Mouse (Mus musculus) monocyte, adult 5-6 weeks (primary cell): ENCODE data around the gene Prss48. TPM values are rescaled to one million over a fixed set of nuclear protein-coding genes. Genes with fewer than 3 reads are reported as not detected.

Experiments
- ATAC-seq: fragments of 153-309, 156-312 bp; replicated peaks from 2 replicates; pipeline ENCODE4 v1.8.0; 2017; ENCODE audit warnings: mild to moderate bottlenecking; ENCODE audit not compliant: low TSS enrichment, insufficient number of reproducible peaks, severe bottlenecking, poor library complexity, low FRiP score
- total RNA-seq: library from RNA; stranded (forward); fragments of 200-1000, 200-491, 200-594 nt; gene quantifications from 3 replicates; pipeline ENCODE4 v1.2.3, GENCODE M21; 2017

Gene Prss48
- total RNA-seq, 1 experiment from 2014 or later = not detected

DNA sequence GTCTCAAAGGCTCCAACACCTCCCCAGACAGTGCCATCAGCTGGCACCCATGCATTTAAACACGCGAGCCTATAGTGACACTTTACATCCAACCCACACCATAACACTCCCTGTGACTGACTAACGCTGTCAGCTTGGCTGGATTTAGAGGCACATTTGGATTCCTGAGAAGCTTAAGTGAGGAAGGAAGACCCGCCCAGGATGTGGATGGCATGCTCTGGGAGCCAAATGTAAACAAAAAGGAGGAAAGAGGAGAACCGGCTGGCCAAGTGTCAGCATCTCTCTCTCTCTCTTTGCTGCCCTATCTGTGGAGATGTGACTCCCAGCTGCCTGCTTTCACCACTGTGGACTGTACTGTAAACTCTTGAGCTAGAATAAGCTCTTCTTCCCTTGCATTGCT lies 41.2 kb downstream of the Prss48 start:
- no peak for ATAC-seq

DNA sequence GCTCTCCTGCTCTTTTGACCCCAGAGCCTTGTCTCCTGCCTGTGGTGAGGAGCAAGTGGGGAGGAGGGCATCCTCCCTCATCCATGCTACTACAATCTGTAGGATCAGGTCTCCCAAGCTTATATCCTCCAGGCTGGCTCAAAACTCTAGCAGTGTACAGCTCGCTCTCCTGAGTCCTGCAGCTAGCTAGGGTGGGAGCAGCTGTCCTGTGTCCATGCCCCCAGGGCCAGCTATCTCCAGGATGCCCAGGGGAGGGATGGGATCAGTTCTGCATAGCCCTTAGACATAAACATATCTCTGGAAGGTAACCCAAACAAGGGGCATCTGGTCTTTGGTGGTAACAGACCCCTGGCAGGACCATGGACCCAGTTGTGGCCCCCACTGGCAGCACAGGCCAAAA lies 42.6 kb downstream of the Prss48 start:
- no peak for ATAC-seq

GRCm38 (mm10) chr3:85955704-85956103 lies 46.6 kb downstream of the Prss48 start:
- ATAC-seq = no peak

GRCm38 (mm10) chr3:85955269-85955668 lies 47.0 kb downstream of the Prss48 start:
- no peak for ATAC-seq

GRCm38 (mm10) chr3:85952696-85953283 lies 49.5 kb downstream of the Prss48 start:
- no peak for ATAC-seq

GRCm38 (mm10) chr3:85950914-85951313 lies 51.4 kb downstream of the Prss48 start:
- ATAC-seq = no peak

Other genes with a start within 250 kb of the Prss48 start
- 0.38 to 0.43 TPM (median 0.39 TPM) in 3 replicates for gene Fam160a1, start 185.2 kb downstream of the Prss48 start, total RNA-seq
- gene Glt28d2, start 115.0 kb downstream of the Prss48 start, total RNA-seq = 0.43 TPM in 1 of 3 replicates, not detected in the others
- gene Gm37240, start 115.0 kb downstream of the Prss48 start, total RNA-seq = 0.97 TPM in 1 of 3 replicates, not detected in the others
- gene Sh3d19, start 31.4 kb downstream of the Prss48 start, total RNA-seq = 2.0 to 5.6 TPM (median 2.1 TPM) in 3 replicates
- gene Rps3a1, start 140.2 kb upstream of the Prss48 start, total RNA-seq = 2,726 to 3,318 TPM (median 3,221 TPM) in 3 replicates
- 21.8 to 48.7 TPM (median 31.8 TPM) in 3 replicates for gene Lrba, start 222.2 kb upstream of the Prss48 start, total RNA-seq